Mouse (Mus musculus): Measurements from ENCODE around the gene Zswim1. TPM values are rescaled to one million over a fixed set of nuclear protein-coding genes. Genes with fewer than 3 reads are reported as not detected.
"Not testable (repeated sequence)": the region's sequence is repeated elsewhere in the genome, so short reads cannot be mapped to it uniquely, and the experiment has no call there.

The Zswim1 gene
- total RNA-seq, 1 experiment: 21.5 TPM

DNA sequence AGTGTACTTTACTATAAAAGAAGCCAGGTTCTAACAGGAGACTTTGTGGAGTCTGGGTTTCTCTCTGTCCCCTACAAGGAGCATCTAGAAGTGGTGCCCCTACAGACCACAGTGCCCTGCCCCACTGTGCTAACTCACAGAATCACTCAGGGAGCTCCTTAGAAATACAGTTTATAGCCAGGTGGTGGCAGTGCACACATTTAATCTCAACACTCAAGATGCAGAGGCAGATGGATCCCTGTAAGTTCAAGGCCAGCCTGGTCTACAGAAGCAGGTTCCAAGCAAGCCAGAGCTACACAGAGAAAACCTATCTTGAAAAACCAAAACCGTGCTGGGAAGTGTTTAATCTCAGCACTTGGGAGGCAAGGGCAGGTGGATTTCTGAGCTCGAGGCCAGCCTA, 28.7 kb upstream of the Zswim1 start:
- H3K4me3 ChIP-seq (ENCODE audit: insufficient read depth in 1 of 2, low read depth in 1 of 2, low read length in 2 of 2, poor library complexity in 1 of 2, severe bottlenecking in 1 of 2): no peak overlapping the region
- in situ Hi-C loops (cut with MboI; ENCODE audit: low sequenced_read_pairs in 2 of 2, unreplicated experiment in 2 of 2): no loop called here
- no peak for DNase-seq (ENCODE audit: low read depth, low spot score)

GRCm38 (mm10) chr2:164794293-164794692, 28.2 kb upstream of the Zswim1 start:
- H3K27ac ChIP-seq (ENCODE audit: insufficient read depth, low read depth, low read length, poor library complexity, severe bottlenecking): no peak overlapping the region
- H3K36me3 ChIP-seq (ENCODE audit: control insufficient read depth, insufficient read depth, low read length, poor library complexity, severe bottlenecking): peaks cover 34% of the 10 kb centered on the region
- no peak overlapping the region for H3K9ac ChIP-seq (ENCODE audit: insufficient read depth, low read depth, low read length, poor library complexity, severe bottlenecking)
- no peak overlapping the region for H3K4me3 ChIP-seq (ENCODE audit: insufficient read depth in 1 of 2, low read depth in 1 of 2, low read length in 2 of 2, poor library complexity in 1 of 2, severe bottlenecking in 1 of 2)
- H3K4me1 ChIP-seq (ENCODE audit: control insufficient read depth in 2 of 2, insufficient read depth in 2 of 2, low read length in 2 of 2, poor library complexity in 1 of 2): peaks cover 3 to 16% of the 10 kb centered on the region in 2 experiments; a peak in 2 of 4 replicates
- in situ Hi-C loops (cut with MboI; ENCODE audit: low sequenced_read_pairs in 2 of 2, unreplicated experiment in 2 of 2): no loop called here
- H3K9me3 ChIP-seq (ENCODE audit: control insufficient read depth, insufficient read depth, low read depth, low read length): no peaks in the 10 kb centered on the region
- DNase-seq (ENCODE audit: low read depth, low spot score): peak; percentile 81
- TF ChIP-seq ZNF384 (IDR thresholded peaks at IDR 0.05; ENCODE audit: low read depth, low read length) (peak; percentile 62), ZC3H11A (IDR thresholded peaks at IDR 0.05; ENCODE audit: borderline replicate concordance, low read depth, low read length) (no peak)

More for the DNA sequence above, 28.7 kb upstream of the Zswim1 start:
- H3K4me1 ChIP-seq (ENCODE audit: control insufficient read depth in 2 of 2, insufficient read depth in 2 of 2, low read length in 2 of 2, poor library complexity in 1 of 2): peaks cover 7 to 20% of the 10 kb centered on the region in 2 experiments
- no peak overlapping the region for H3K27ac ChIP-seq (ENCODE audit: insufficient read depth, low read depth, low read length, poor library complexity, severe bottlenecking)
- no peaks in the 10 kb centered on the region for H3K9me3 ChIP-seq (ENCODE audit: control insufficient read depth, insufficient read depth, low read depth, low read length)
- no peak for TF ChIP-seq HCFC1 (IDR thresholded peaks at IDR 0.05; ENCODE audit: borderline replicate concordance, insufficient read depth, low read length)
- TF ChIP-seq MAFK (IDR thresholded peaks at IDR 0.05; ENCODE audit: insufficient read depth, low read depth, low read length): no peak
- TF ChIP-seq CHD2 (IDR thresholded peaks at IDR 0.05; ENCODE audit: low read depth, low read length): no peak
- TF ChIP-seq ZC3H11A (IDR thresholded peaks at IDR 0.05; ENCODE audit: borderline replicate concordance, low read depth, low read length): no peak
- TF ChIP-seq ZNF384 (IDR thresholded peaks at IDR 0.05; ENCODE audit: low read depth, low read length): no peak
- H3K9ac ChIP-seq (ENCODE audit: insufficient read depth, low read depth, low read length, poor library complexity, severe bottlenecking): no peak overlapping the region
- H3K36me3 ChIP-seq (ENCODE audit: control insufficient read depth, insufficient read depth, low read length, poor library complexity, severe bottlenecking): peaks cover 34% of the 10 kb centered on the region

DNA sequence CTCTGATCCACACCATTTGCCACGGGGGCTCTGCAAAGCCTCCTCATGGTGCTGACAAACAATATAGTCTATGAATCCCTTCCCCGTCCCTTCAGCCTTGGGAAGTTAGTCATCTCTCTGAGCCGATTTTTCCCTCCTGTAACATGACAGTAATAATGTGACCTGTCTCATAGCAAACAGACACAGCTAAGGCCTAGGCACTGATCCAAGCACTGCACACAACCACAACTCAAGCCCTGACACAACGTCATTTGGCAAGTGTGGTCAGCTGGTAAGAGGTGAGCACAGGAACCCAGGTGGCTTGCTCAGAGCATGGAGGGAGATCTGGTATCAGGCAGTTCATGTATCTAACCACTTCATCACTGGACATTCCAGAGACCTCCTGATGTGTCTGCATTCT, 26.6 kb upstream of the Zswim1 start:
- in situ Hi-C loops (cut with MboI; ENCODE audit: low sequenced_read_pairs in 2 of 2, unreplicated experiment in 2 of 2): no loop called here
- H3K4me3 ChIP-seq (ENCODE audit: insufficient read depth in 1 of 2, low read depth in 1 of 2, low read length in 2 of 2, poor library complexity in 1 of 2, severe bottlenecking in 1 of 2): no peak overlapping the region
- no peaks in the 10 kb centered on the region for H3K9me3 ChIP-seq (ENCODE audit: control insufficient read depth, insufficient read depth, low read depth, low read length)
- peaks cover 3 to 12% of the 10 kb centered on the region in 2 experiments; a peak in 2 of 4 replicates for H3K4me1 ChIP-seq (ENCODE audit: control insufficient read depth in 2 of 2, insufficient read depth in 2 of 2, low read length in 2 of 2, poor library complexity in 1 of 2)
- H3K27ac ChIP-seq (ENCODE audit: insufficient read depth, low read depth, low read length, poor library complexity, severe bottlenecking): no peak overlapping the region
- TF ChIP-seq ZC3H11A (IDR thresholded peaks at IDR 0.05; ENCODE audit: borderline replicate concordance, low read depth, low read length): no peak
- TF ChIP-seq CHD2 (IDR thresholded peaks at IDR 0.05; ENCODE audit: low read depth, low read length): no peak
- TF ChIP-seq ZNF384 (IDR thresholded peaks at IDR 0.05; ENCODE audit: low read depth, low read length): no peak
- no peak for TF ChIP-seq HCFC1 (IDR thresholded peaks at IDR 0.05; ENCODE audit: borderline replicate concordance, insufficient read depth, low read length)
- no peak for TF ChIP-seq MAFK (IDR thresholded peaks at IDR 0.05; ENCODE audit: insufficient read depth, low read depth, low read length)
- peaks cover 40% of the 10 kb centered on the region for H3K36me3 ChIP-seq (ENCODE audit: control insufficient read depth, insufficient read depth, low read length, poor library complexity, severe bottlenecking)
- no peak for DNase-seq (ENCODE audit: low read depth, low spot score)
- H3K9ac ChIP-seq (ENCODE audit: insufficient read depth, low read depth, low read length, poor library complexity, severe bottlenecking): no peak overlapping the region

DNA sequence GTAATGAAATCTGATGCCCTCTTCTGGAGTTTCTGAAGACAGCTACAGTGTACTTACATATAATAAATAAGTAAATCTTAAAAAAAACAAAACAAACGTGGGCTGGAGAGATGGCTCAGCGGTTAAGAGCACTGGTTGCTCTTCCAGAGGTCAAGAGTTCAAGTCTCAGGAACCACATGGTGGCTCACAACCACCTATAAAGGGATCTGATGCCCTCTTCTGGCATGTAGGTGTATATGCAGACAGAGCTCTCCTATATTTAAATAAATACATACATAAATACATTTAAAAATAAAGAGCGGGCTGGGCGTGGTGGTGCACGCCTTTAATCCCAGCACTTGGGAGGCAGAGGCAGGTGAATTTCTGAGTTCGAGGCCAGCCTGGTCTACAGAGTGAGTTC, 23.9 kb upstream of the Zswim1 start:
- in situ Hi-C loops (cut with MboI; ENCODE audit: low sequenced_read_pairs in 2 of 2, unreplicated experiment in 2 of 2); H3K4me3 ChIP-seq (ENCODE audit: insufficient read depth in 1 of 2, low read depth in 1 of 2, low read length in 2 of 2, poor library complexity in 1 of 2, severe bottlenecking in 1 of 2); H3K9me3 ChIP-seq (ENCODE audit: control insufficient read depth, insufficient read depth, low read depth, low read length); DNase-seq (ENCODE audit: low read depth, low spot score); H3K27ac ChIP-seq (ENCODE audit: insufficient read depth, low read depth, low read length, poor library complexity, severe bottlenecking); H3K9ac ChIP-seq (ENCODE audit: insufficient read depth, low read depth, low read length, poor library complexity, severe bottlenecking): not testable (repeated sequence)
- H3K36me3 ChIP-seq (ENCODE audit: control insufficient read depth, insufficient read depth, low read length, poor library complexity, severe bottlenecking): peaks cover 32% of the 10 kb centered on the region
- peaks cover under 1 to 10% of the 10 kb centered on the region in 2 experiments; a peak in 1 of 4 replicates for H3K4me1 ChIP-seq (ENCODE audit: control insufficient read depth in 2 of 2, insufficient read depth in 2 of 2, low read length in 2 of 2, poor library complexity in 1 of 2)

DNA sequence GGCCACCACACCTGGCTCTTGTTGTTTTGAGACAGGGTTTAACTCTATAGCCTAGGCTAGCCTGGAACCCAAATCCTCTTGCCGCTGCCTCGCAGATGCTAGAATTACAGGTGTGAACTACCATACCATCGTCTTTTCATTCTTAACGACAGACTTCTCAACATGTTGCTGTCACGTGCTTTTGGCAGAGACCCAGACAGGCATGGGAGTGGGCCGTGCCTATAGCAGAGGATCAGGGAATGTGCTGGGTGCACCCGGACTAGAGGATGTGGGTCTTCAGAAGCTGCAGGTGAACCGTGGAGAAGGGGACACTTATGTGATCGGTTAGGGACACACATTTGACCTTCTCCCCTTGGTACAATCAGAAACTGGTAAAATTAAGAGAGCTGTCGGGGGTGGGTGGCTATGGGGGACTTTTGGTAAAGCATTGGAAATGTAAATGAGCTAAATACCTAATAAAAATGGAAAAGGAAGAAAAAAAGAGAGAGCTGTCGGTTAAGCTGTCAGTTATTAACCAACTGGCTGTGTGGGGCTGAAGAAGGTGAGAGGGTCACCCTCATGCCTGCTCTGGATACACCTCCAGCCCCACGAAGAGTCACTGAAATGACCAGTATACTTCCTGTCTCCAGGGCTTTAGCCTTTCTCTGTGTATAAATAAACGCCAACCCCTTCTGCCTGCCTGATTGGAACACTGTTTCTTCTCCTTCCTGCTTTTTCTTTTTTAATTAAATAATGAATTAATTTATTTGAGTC, 22.1 kb upstream of the Zswim1 start:
- Histone ChIP-seq H3K4me1 (ENCODE audit: control insufficient read depth in 2 of 2, insufficient read depth in 2 of 2, low read length in 2 of 2, poor library complexity in 1 of 2) (peaks cover 0 to 7% of the 10 kb centered on the region in 2 experiments; a peak in 1 of 4 replicates), H3K4me3 (ENCODE audit: insufficient read depth in 1 of 2, low read depth in 1 of 2, low read length in 2 of 2, poor library complexity in 1 of 2, severe bottlenecking in 1 of 2) (no peak overlapping the region), H3K27ac (ENCODE audit: insufficient read depth, low read depth, low read length, poor library complexity, severe bottlenecking) (no peak overlapping the region), H3K9me3 (ENCODE audit: control insufficient read depth, insufficient read depth, low read depth, low read length) (no peaks in the 10 kb centered on the region), H3K36me3 (ENCODE audit: control insufficient read depth, insufficient read depth, low read length, poor library complexity, severe bottlenecking) (peaks cover 26% of the 10 kb centered on the region), H3K9ac (ENCODE audit: insufficient read depth, low read depth, low read length, poor library complexity, severe bottlenecking) (no peak overlapping the region)
- in situ Hi-C loops (cut with MboI; ENCODE audit: low sequenced_read_pairs in 2 of 2, unreplicated experiment in 2 of 2): no loop called here
- TF ChIP-seq ZC3H11A (IDR thresholded peaks at IDR 0.05; ENCODE audit: borderline replicate concordance, low read depth, low read length) (no peak), CHD2 (IDR thresholded peaks at IDR 0.05; ENCODE audit: low read depth, low read length) (no peak), MAFK (IDR thresholded peaks at IDR 0.05; ENCODE audit: insufficient read depth, low read depth, low read length) (no peak), HCFC1 (IDR thresholded peaks at IDR 0.05; ENCODE audit: borderline replicate concordance, insufficient read depth, low read length) (no peak), ZNF384 (IDR thresholded peaks at IDR 0.05; ENCODE audit: low read depth, low read length) (no peak)
- DNase-seq (ENCODE audit: low read depth, low spot score): no peak

Measured in ES-E14 (cell line).